Mouse (Mus musculus): ENCODE measurements at regions not wholly inside any gene's neighbourhood (a gene's known extent, or its start where the extent isn't known, plus 50 kb on each side); places are given as distances from the start of the nearest gene placed in this dataset.

GRCm38 (mm10) chr6:100126736-100127135, 160.5 kb downstream of the Rybp start:
- TF ChIP-seq POLR2A (IDR thresholded peaks at IDR 0.05; ENCODE audit: insufficient read length, low read depth) (no peak), USF1 (IDR thresholded peaks at IDR 0.05; ENCODE audit: low read depth) (no peak)
